Mouse (Mus musculus) testis, postnatal 14 days (tissue): ENCODE data around the gene Dram1.

Experiments used
- DNase-seq: peaks from one replicate; pipeline ENCODE4 v3.0.0; 2021; ENCODE audit warnings: low spot score

Dram1 gene

GRCm38 (mm10) chr10:88284343-88284990 is 94.4 kb downstream of the Dram1 start:
- no peak for DNase-seq

GRCm38 (mm10) chr10:88281699-88282098 is 97.2 kb downstream of the Dram1 start:
- DNase-seq, result no peak

- DNase-seq, result no peak
Measured at GRCm38 (mm10) chr10:88274045-88274444, 104.8 kb downstream of the Dram1 start.
